Mouse (Mus musculus) ES-E14 (cell line): ENCODE data around the gene Tigd4. TPM values are rescaled to one million over a fixed set of nuclear protein-coding genes. Genes with fewer than 3 reads are reported as not detected.

Experiments
- DNase-seq: peaks from one replicate; pipeline ENCODE4 v3.0.0-alpha.2; 2013; ENCODE audit warnings: low read depth, low spot score
- H3K27ac ChIP-seq: 2 replicates; pipeline ENCODE4 v1.5.1; 2012; ENCODE audit warnings: low read depth, mild to moderate bottlenecking, low read length, moderate library complexity, mixed read lengths; ENCODE audit not compliant: poor library complexity, insufficient read depth, severe bottlenecking
- H3K36me3 ChIP-seq: 2 replicates; pipeline ENCODE4 v1.6.1; 2012; ENCODE audit warnings: mild to moderate bottlenecking, low read length, moderate library complexity, mixed read lengths; ENCODE audit not compliant: control insufficient read depth, poor library complexity, insufficient read depth, severe bottlenecking
- H3K4me1 ChIP-seq, 2 experiments: fragments of 150-350 bp in 1 of 2; sonication (generic) in 1 of 2; 2 replicates each; pipeline ENCODE4 v1.6.1; 2012; ENCODE audit warnings: low read length in 2 of 2, mild to moderate bottlenecking in 1 of 2, mixed read lengths in 1 of 2; ENCODE audit not compliant: control insufficient read depth in 2 of 2, insufficient read depth in 2 of 2, poor library complexity in 1 of 2
- H3K4me3 ChIP-seq, 2 experiments: fragments of 150-350 bp in 1 of 2; sonication (generic) in 1 of 2; 2 replicates each; pipeline ENCODE4 v1.5.1; 2012; ENCODE audit warnings: low read length in 2 of 2, low read depth in 1 of 2, mild to moderate bottlenecking in 1 of 2, mixed read lengths in 1 of 2; ENCODE audit not compliant: insufficient read depth in 1 of 2, poor library complexity in 1 of 2, severe bottlenecking in 1 of 2
- H3K9ac ChIP-seq: 2 replicates; pipeline ENCODE4 v1.6.1; 2012; ENCODE audit warnings: low read depth, mild to moderate bottlenecking, low read length, mixed read lengths; ENCODE audit not compliant: poor library complexity, insufficient read depth, severe bottlenecking
- H3K9me3 ChIP-seq: fragments of 150-350 bp; sonication (generic); 2 replicates; pipeline ENCODE4 v1.6.1; 2012; ENCODE audit warnings: low read depth, mild to moderate bottlenecking, low read length; ENCODE audit not compliant: control insufficient read depth, insufficient read depth
- CHD2 ChIP-seq: IDR thresholded peaks from 2 replicates; pipeline ENCODE4 v1.6.1; 2014; ENCODE audit warnings: mild to moderate bottlenecking, low read depth, low read length, inconsistent platforms
- HCFC1 ChIP-seq: IDR thresholded peaks from 2 replicates; pipeline ENCODE4 v1.6.1; 2012; ENCODE audit warnings: low read length, inconsistent platforms, borderline replicate concordance; ENCODE audit not compliant: insufficient read depth
- MAFK ChIP-seq: IDR thresholded peaks from 2 replicates; pipeline ENCODE4 v1.6.1; 2014; ENCODE audit warnings: mild to moderate bottlenecking, low read depth, low read length, inconsistent platforms; ENCODE audit not compliant: insufficient read depth
- ZC3H11A ChIP-seq: IDR thresholded peaks from 2 replicates; pipeline ENCODE4 v1.6.1; 2012; ENCODE audit warnings: low read depth, mild to moderate bottlenecking, inconsistent platforms, low read length, borderline replicate concordance
- ZNF384 ChIP-seq: IDR thresholded peaks from 2 replicates; pipeline ENCODE4 v1.6.1; 2012; ENCODE audit warnings: low read depth, low read length, inconsistent platforms
- in situ Hi-C, 2 experiments: fragments of 600-800 bp; cut with MboI; formaldehyde crosslinking; loops; one replicate each; pipeline ENCODE4 v1.15.1; 2025; ENCODE audit warnings: low sequenced_read_pairs in 2 of 2, inconsistent platforms in 1 of 2; ENCODE audit not compliant: unreplicated experiment in 2 of 2
- total RNA-seq: library from RNA; depleted of rRNA; stranded (reverse); fragments of 300-350 nt; gene quantifications from 2 replicates; pipeline ENCODE4 v1.2.3, GENCODE M21; 2012; rRNA removed

The Tigd4 gene
- total RNA-seq, 1 experiment: not detected

DNA sequence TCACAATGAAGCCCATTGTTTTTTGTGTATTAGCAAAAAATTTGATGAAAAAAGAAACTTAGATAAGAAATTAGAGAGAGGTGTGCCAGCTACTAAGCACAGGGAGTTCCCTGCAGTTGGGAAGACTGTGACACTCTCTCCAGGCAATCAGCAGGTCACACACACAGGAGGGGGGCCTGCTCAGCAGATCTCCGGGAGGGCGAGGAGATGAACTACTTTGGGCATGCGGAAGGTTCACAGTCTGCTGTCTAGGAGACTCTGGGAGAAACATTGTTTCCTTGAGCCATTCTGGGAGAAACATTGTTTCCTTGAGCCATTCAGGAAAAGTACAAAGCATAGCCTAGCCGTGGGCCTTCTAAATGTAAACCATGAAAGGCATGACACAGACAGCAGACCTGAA lies 49.6 kb downstream of the Tigd4 start:
- Histone ChIP-seq H3K4me1 (peaks cover 12 to 40% of the 10 kb centered on the region in 2 experiments), H3K9ac (no peak overlapping the region)
- DNase-seq: no peak

DNA sequence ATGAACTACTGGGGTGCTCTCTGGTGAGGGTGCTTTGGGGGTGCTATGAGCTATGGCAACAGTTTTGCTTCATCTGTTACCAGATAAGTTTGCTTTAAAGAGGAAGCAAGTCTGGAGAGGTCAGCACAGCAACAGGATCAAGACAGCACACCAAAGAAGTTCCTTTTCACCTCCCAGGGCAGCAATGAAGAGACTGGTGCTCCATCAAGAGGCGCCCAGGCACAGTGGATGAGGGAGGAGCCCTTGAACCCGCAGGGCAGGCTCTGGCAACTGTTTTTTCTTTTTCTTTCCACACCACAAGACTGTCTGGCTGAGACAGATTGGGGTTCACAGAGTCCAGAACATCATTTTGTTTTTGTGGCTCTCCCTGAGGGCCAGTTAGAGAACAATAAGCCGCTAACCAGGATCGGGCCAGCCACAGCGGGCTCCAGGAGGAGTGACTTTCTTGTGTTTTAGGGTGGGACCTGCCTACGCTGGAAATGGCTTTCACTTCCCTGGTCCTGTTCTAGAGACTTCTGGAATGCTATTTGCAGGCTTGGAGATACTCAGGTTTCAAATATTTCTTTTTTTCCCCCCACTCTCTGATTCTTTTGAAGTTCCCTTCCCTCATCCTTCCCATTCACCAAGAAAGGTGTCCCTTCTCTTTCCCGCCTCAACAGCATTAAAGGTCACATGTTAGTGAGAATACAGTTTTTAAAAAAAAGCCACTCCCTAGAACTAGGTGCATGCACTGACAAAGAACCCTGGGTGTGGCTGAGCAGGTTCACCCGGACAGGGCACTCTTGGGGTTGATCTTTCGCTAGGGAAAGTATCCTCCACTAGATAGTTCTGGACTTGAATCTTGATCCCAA lies 52.0 kb downstream of the Tigd4 start:
- no peak for DNase-seq
- in situ Hi-C loops: no loop called here

More for the DNA sequence above, 49.6 kb downstream of the Tigd4 start:
- Histone ChIP-seq H3K4me3 (no peak overlapping the region), H3K27ac (no peak overlapping the region), H3K36me3 (no peaks in the 10 kb centered on the region), H3K9me3 (no peaks in the 10 kb centered on the region)
- in situ Hi-C loops: no loop called here
- no peak for TF ChIP-seq CHD2
- no peak for TF ChIP-seq ZNF384
- TF ChIP-seq MAFK: no peak
- TF ChIP-seq ZC3H11A: no peak
- no peak for TF ChIP-seq HCFC1

DNA sequence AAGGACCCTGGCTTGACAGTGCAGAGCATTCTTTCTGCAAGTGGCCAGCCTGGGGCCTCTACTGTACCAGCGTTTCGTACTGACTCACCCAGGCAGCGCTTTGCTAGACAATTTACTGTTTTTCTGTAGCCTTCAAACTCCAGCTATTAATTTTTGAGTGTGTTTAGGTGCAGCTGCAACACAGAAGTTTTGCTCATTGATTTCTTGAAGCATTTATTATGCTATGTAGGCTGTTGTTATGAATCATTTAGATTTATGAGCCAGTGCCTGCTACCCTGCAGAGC lies 52.6 kb downstream of the Tigd4 start:
- H3K36me3 ChIP-seq: no peaks in the 10 kb centered on the region
- H3K4me1 ChIP-seq: peaks cover 2 to 27% of the 10 kb centered on the region in 2 experiments; a peak in 3 of 4 replicates
- H3K27ac ChIP-seq: 0 out of 2 replicates have a peak overlapping the region, but pooled peaks have one; percentile 37
- TF ChIP-seq MAFK (no peak), CHD2 (no peak)
- in situ Hi-C loops: no loop called here
- no peaks in the 10 kb centered on the region for H3K9me3 ChIP-seq
- no peak overlapping the region for H3K4me3 ChIP-seq
- DNase-seq: no peak
- no peak overlapping the region for H3K9ac ChIP-seq

More for the DNA sequence above, 52.0 kb downstream of the Tigd4 start:
- Histone ChIP-seq H3K9me3 (no peaks in the 10 kb centered on the region), H3K36me3 (no peaks in the 10 kb centered on the region), H3K9ac (no peak overlapping the region), H3K4me1 (peaks cover 2 to 30% of the 10 kb centered on the region in 2 experiments; a peak in 3 of 4 replicates), H3K27ac (peak overlapping the region; percentile 37), H3K4me3 (no peak overlapping the region)
- TF ChIP-seq ZC3H11A (no peak), HCFC1 (no peak), ZNF384 (no peak), CHD2 (no peak), MAFK (no peak)

DNA sequence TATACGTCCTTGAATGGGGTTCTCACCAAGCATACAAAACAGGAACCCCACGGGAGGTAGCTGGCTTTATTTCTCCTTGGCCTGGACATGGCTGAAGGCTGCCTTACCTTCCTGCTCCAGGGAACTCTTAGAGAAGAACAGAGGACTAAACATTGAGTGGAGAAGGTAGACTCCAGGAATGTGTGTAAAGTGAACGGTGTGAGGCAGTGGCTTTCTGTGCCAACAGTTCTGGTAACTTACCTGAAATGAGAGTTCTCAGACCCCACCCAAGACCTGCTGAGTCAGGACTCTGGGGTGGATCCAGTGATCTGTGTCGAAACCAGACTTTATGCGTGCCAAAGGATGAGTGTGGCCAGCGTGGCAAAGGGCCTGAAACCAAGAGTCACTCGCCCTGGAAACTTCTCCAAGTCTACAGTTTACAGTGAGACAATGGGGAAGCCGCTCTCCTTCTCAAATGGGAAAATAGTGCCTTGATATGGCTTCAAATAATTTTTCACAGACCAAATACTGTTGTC lies 53.0 kb downstream of the Tigd4 start:
- DNase-seq: no peak
- Histone ChIP-seq H3K4me3 (no peak overlapping the region), H3K4me1 (peaks cover 2 to 27% of the 10 kb centered on the region in 2 experiments; a peak in 3 of 4 replicates), H3K36me3 (no peaks in the 10 kb centered on the region), H3K27ac (peak overlapping the region; percentile 45; the same call in 1 of the 2 replicates), H3K9ac (no peak overlapping the region), H3K9me3 (no peaks in the 10 kb centered on the region)
- in situ Hi-C loops: no loop called here
- TF ChIP-seq MAFK (no peak), CHD2 (no peak), ZC3H11A (no peak), ZNF384 (no peak), HCFC1 (no peak)

Other genes starting within 250 kb of the Tigd4 start
- gene Fhdc1, start 113.1 kb upstream of the Tigd4 start, total RNA-seq: 0.48 and 1.2 TPM in 2 replicates
- gene Arfip1, start 10.9 kb upstream of the Tigd4 start, total RNA-seq: 10.5 and 17.4 TPM in 2 replicates
- 0.31 and 0.53 TPM in 2 replicates for gene Tmem154, start 72.6 kb downstream of the Tigd4 start, total RNA-seq
- 29.7 and 35.1 TPM in 2 replicates for gene Fbxw7, start 221.7 kb downstream of the Tigd4 start, total RNA-seq